Mouse (Mus musculus): ENCODE results near the gene Kcnj11.

The Kcnj11 gene

GRCm38 (mm10) chr7:46104256-46104915 lies 3.8 kb upstream of the Kcnj11 start:
- in situ Hi-C loops (cut with MboI): no loop called here

- in situ Hi-C loops (cut with MboI): no loop called here
Observed at GRCm38 (mm10) chr7:46103771-46104170, 3.2 kb upstream of the Kcnj11 start.

GRCm38 (mm10) chr7:46103075-46103591 lies 2.6 kb upstream of the Kcnj11 start:
- in situ Hi-C loops (cut with MboI): no loop called here

- in situ Hi-C loops (cut with MboI): no loop called here
Observed at GRCm38 (mm10) chr7:46099682-46100081, 882 bp downstream of the Kcnj11 start.

GRCm38 (mm10) chr7:46098919-46099286 lies 1.7 kb downstream of the Kcnj11 start:
- in situ Hi-C loops (cut with MboI): no loop called here

GRCm38 (mm10) chr7:46098221-46098918 lies 2.2 kb downstream of the Kcnj11 start:
- in situ Hi-C loops (cut with MboI): no loop called here

- in situ Hi-C loops (cut with MboI): no loop called here
Observed at GRCm38 (mm10) chr7:46097319-46097783, 3.2 kb downstream of the Kcnj11 start.

GRCm38 (mm10) chr7:46096136-46096535 lies 4.4 kb downstream of the Kcnj11 start:
- in situ Hi-C loops (cut with MboI): no loop called here

GRCm38 (mm10) chr7:46092803-46093202 lies 7.8 kb downstream of the Kcnj11 start:
- in situ Hi-C loops (cut with MboI): no loop called here

- in situ Hi-C loops (cut with MboI): no loop called here
Observed at GRCm38 (mm10) chr7:46088241-46088640, 12.3 kb downstream of the Kcnj11 start.

GRCm38 (mm10) chr7:46086378-46086777 lies 14.2 kb downstream of the Kcnj11 start:
- in situ Hi-C loops (cut with MboI): no loop called here

- in situ Hi-C loops (cut with MboI): no loop called here
Observed at GRCm38 (mm10) chr7:46084839-46085513, 15.6 kb downstream of the Kcnj11 start.

GRCm38 (mm10) chr7:46084024-46084423 lies 16.5 kb downstream of the Kcnj11 start:
- in situ Hi-C loops (cut with MboI): no loop called here

- in situ Hi-C loops (cut with MboI): no loop called here
Observed at GRCm38 (mm10) chr7:46077675-46078074, 22.9 kb downstream of the Kcnj11 start.

GRCm38 (mm10) chr7:46076844-46077243 lies 23.7 kb downstream of the Kcnj11 start:
- in situ Hi-C loops (cut with MboI): no loop called here

GRCm38 (mm10) chr7:46068831-46069230 lies 31.7 kb downstream of the Kcnj11 start:
- in situ Hi-C loops (cut with MboI): no loop called here

- in situ Hi-C loops (cut with MboI): no loop called here
Observed at GRCm38 (mm10) chr7:46063296-46063695, 37.3 kb downstream of the Kcnj11 start.

- in situ Hi-C loops (cut with MboI): no loop called here
Observed at GRCm38 (mm10) chr7:46061614-46062013, 39.0 kb downstream of the Kcnj11 start.

- in situ Hi-C loops (cut with MboI): no loop called here
Observed at GRCm38 (mm10) chr7:46060688-46061087, 39.9 kb downstream of the Kcnj11 start.

- in situ Hi-C loops (cut with MboI): no loop called here
Observed at GRCm38 (mm10) chr7:46058882-46059281, 41.7 kb downstream of the Kcnj11 start.

- in situ Hi-C loops (cut with MboI): no loop called here
Observed at GRCm38 (mm10) chr7:46053566-46053965, 47.0 kb downstream of the Kcnj11 start.

- in situ Hi-C loops (cut with MboI): no loop called here
Observed at GRCm38 (mm10) chr7:46052161-46052821, 48.3 kb downstream of the Kcnj11 start.

All from mature B cell (primary cell).